Mouse (Mus musculus) ES-Bruce4 (cell line): ENCODE results near the gene Klk1b27. TPM values are rescaled to one million over a fixed set of nuclear protein-coding genes. Genes with fewer than 3 reads are reported as not detected.
"Not testable (repeated sequence)": the region's sequence is repeated elsewhere in the genome, so short reads cannot be mapped to it uniquely, and the experiment has no call there.

Source experiments
- H3K27ac ChIP-seq: 2 replicates; pipeline ENCODE4 v1.5.1; 2012; ENCODE audit warnings: low read length, inconsistent platforms; ENCODE audit not compliant: insufficient read depth
- H3K27me3 ChIP-seq: 2 replicates; pipeline ENCODE4 v1.6.1; 2012; ENCODE audit warnings: mild to moderate bottlenecking, low read length, inconsistent platforms; ENCODE audit not compliant: control insufficient read depth, poor library complexity, insufficient read depth, severe bottlenecking
- H3K36me3 ChIP-seq: 2 replicates; pipeline ENCODE4 v1.6.1; 2012; ENCODE audit warnings: inconsistent platforms, mild to moderate bottlenecking, low read length, moderate library complexity; ENCODE audit not compliant: control insufficient read depth, poor library complexity, insufficient read depth, severe bottlenecking
- H3K4me1 ChIP-seq: one replicate; pipeline ENCODE4 v1.8.1; 2011; ENCODE audit warnings: low read length; ENCODE audit not compliant: control insufficient read depth, insufficient read depth
- H3K4me3 ChIP-seq: 2 replicates; pipeline ENCODE4 v1.5.1; 2011; ENCODE audit warnings: low read depth, mild to moderate bottlenecking, low read length
- H3K9ac ChIP-seq: 2 replicates; pipeline ENCODE4 v1.6.1; 2012; ENCODE audit warnings: low read depth, mild to moderate bottlenecking, inconsistent platforms; ENCODE audit not compliant: poor library complexity, severe bottlenecking
- H3K9me3 ChIP-seq: replicated peaks from 2 replicates; pipeline ENCODE4 v1.6.1; 2012; ENCODE audit warnings: mild to moderate bottlenecking, low read length, inconsistent platforms; ENCODE audit not compliant: control insufficient read depth, poor library complexity, insufficient read depth, severe bottlenecking
- CTCF ChIP-seq: IDR thresholded peaks from one replicate; pipeline ENCODE4 v1.8.1; 2011; ENCODE audit warnings: low read depth, low read length
- EP300 ChIP-seq: IDR thresholded peaks from 2 replicates; pipeline ENCODE4 v1.6.1; 2011; ENCODE audit warnings: low read depth, low read length; ENCODE audit not compliant: insufficient read depth
- POLR2A ChIP-seq: IDR thresholded peaks from one replicate; pipeline ENCODE4 v1.8.1; 2011; ENCODE audit warnings: low read length; ENCODE audit not compliant: insufficient read depth
- polyA plus RNA-seq: library from polyadenylated mRNA; stranded (reverse); fragments of >200 nt; gene quantifications from 2 replicates; pipeline ENCODE4 v1.2.4, GENCODE M21; 2011; ENCODE audit warnings: low read depth; ENCODE audit not compliant: missing spikeins, insufficient read depth, insufficient read length

Klk1b27 gene
- polyA plus RNA-seq, 1 experiment, result not detected

DNA sequence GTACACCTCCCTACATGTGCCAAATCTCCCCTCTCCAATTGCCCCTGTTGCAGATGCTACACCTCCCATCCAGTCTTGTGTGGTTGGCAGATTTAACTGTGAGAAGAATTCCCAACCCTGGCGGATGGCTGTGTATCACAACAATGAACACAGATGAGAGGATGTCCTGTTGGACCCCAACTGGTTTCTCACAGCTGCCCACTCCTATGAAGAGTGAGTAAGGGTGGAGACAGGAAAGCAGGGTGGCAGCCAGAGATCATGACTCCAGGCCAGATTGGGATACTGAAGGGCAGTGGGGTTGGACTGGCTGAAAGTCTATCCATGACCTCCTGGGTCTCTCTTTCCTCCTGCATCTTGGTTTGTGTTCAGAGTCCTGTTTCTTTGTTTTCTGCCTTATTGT is 44.0 kb downstream of the Klk1b27 start:
- no peak for TF ChIP-seq EP300
- TF ChIP-seq POLR2A, result no peak
- TF ChIP-seq CTCF, result no peak
- Histone ChIP-seq H3K36me3 (no peaks in the 10 kb centered on the region), H3K4me1 (no peaks in the 10 kb centered on the region), H3K27me3 (no peaks in the 10 kb centered on the region), H3K9ac (no peak overlapping the region), H3K27ac (no peak overlapping the region), H3K4me3 (no peak overlapping the region), H3K9me3 (no peaks in the 10 kb centered on the region)

DNA sequence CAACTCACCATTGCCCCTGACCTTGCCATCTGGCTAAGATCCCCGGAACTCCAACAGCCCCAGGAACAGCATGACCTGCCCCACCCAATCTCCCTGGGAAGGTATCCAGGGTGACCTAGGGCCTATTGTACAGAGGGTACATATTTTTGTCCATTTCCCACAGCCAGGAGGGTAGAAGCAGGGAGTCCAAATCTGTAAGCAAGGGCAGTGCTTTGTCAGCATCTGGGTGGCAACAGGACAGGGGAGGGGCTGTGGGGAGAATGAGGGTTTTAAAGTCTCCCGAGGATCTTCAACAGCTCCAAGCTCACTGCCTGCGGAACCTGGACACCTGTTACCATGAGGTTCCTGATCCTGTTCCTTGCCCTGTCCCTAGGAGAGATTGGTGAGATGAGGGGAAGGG is 49.9 kb downstream of the Klk1b27 start, which contains the start of gene Klk1b21:
Gene Klk1b21, plus strand, starts transcription at position 301 of the 400 bp plus-strand sequence.
- H3K27me3 ChIP-seq, H3K4me3 ChIP-seq, H3K36me3 ChIP-seq, H3K4me1 ChIP-seq, H3K9ac ChIP-seq, H3K9me3 ChIP-seq, H3K27ac ChIP-seq: not testable (repeated sequence)

Other genes starting within 250 kb of the Klk1b27 start
- gene Klk7, start 241.0 kb upstream of the Klk1b27 start, polyA plus RNA-seq, result 0.70 and 0.84 TPM in 2 replicates
- not detected in 2 replicates for gene Klk6, start 227.8 kb upstream of the Klk1b27 start, polyA plus RNA-seq
- gene Klk5, start 210.3 kb upstream of the Klk1b27 start, polyA plus RNA-seq, result not detected in 2 replicates
- gene Klk4, start 171.1 kb upstream of the Klk1b27 start, polyA plus RNA-seq, result not detected in 2 replicates
- gene Klk15, start 118.5 kb upstream of the Klk1b27 start, polyA plus RNA-seq, result not detected in 2 replicates
- gene Klk1b8, start 101.6 kb upstream of the Klk1b27 start, polyA plus RNA-seq, result not detected in 2 replicates
- not detected in 2 replicates for gene Klk1b1, start 85.5 kb upstream of the Klk1b27 start, polyA plus RNA-seq
- not detected in 2 replicates for gene Klk1b9, start 76.2 kb upstream of the Klk1b27 start, polyA plus RNA-seq
- not detected in 2 replicates for gene Klk1b11, start 56.4 kb upstream of the Klk1b27 start, polyA plus RNA-seq
- not detected in 2 replicates for gene Klk1b26, start 40.1 kb upstream of the Klk1b27 start, polyA plus RNA-seq
- not detected in 2 replicates for gene Klk1b21, start 50.0 kb downstream of the Klk1b27 start, polyA plus RNA-seq
- gene Klk1b22, start 60.4 kb downstream of the Klk1b27 start, polyA plus RNA-seq, result not detected in 2 replicates
- not detected in 2 replicates for gene Klk1b16, start 84.5 kb downstream of the Klk1b27 start, polyA plus RNA-seq
- gene Klk1b24, start 135.9 kb downstream of the Klk1b27 start, polyA plus RNA-seq, result not detected in 2 replicates
- not detected in 2 replicates for gene Klk1b3, start 145.9 kb downstream of the Klk1b27 start, polyA plus RNA-seq
- gene Klk1b4, start 155.1 kb downstream of the Klk1b27 start, polyA plus RNA-seq, result not detected in 2 replicates
- not detected in 2 replicates for gene Klk1b5, start 163.7 kb downstream of the Klk1b27 start, polyA plus RNA-seq
- 1.3 and 1.8 TPM in 2 replicates for gene Klk1, start 173.1 kb downstream of the Klk1b27 start, polyA plus RNA-seq
- not detected in 2 replicates for gene Gm36864, start 183.9 kb downstream of the Klk1b27 start, polyA plus RNA-seq
- gene 1700028J19Rik, start 194.4 kb downstream of the Klk1b27 start, polyA plus RNA-seq, result 0.65 and 1.3 TPM in 2 replicates
- gene 2410002F23Rik, start 194.4 kb downstream of the Klk1b27 start, polyA plus RNA-seq, result 76.7 and 89.3 TPM in 2 replicates
- not detected in 2 replicates for gene Acp4, start 205.1 kb downstream of the Klk1b27 start, polyA plus RNA-seq
- gene Gm15517, start 209.2 kb downstream of the Klk1b27 start, polyA plus RNA-seq, result not detected in 2 replicates